Mouse (Mus musculus) G1E (cell line): ENCODE measurements around the gene Tuba8.

Experiments used
- CTCF ChIP-seq: IDR thresholded peaks from 2 replicates; pipeline ENCODE4 v1.5.1; 2012; ENCODE audit warnings: low read depth, low read length, inconsistent platforms, mixed read lengths
- TAL1 ChIP-seq: conservative IDR thresholded peaks from 2 replicates; pipeline ENCODE4 v1.6.1; 2012; ENCODE audit warnings: low read depth, low read length, inconsistent platforms, mixed read lengths

- no peak for TF ChIP-seq CTCF
- TF ChIP-seq TAL1: no peak
These were observed 27.7 kb downstream of the Tuba8 start for GRCm38 (mm10) chr6:121238209-121238608.
